Mouse (Mus musculus) lung, adult 18-20 months (tissue): ENCODE data around the gene Rassf9.

Experiments used
- DNase-seq, 2 experiments: peaks; one replicate each; pipeline ENCODE4 v3.0.0; 2022; ENCODE audit warnings: mixed read lengths in 2 of 2

Rassf9 gene

DNA sequence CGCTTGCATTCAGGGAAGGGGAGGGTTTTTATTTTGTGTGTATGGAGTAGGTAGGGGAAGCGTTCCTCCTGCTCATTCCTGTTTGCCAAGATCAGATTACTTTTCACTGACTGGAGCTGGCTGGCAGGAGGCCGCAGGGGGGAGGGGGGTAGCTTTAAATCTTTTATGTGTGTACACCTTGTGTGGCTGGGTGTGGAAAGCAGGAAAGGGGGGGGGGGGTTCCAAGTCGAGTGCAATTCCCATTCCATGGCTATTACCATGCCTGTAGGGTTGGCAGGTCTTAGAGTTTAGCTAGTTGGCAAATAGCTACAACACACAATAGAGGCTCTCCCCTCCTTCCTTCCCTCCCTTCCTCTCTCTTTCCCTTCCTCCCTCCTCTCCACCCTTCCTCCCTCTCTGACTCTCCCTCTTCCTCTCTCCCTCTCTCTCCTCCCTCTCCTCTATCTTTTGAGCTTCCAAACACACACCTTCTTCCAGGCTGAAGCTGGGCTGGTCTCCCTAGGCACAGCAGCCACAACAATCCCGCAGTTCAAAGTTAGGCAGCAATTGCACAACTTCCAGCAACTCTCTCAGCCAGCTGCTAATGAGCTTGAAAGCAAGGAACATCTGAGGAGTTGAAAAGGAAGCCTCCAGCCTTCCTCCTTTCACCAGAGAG lies at the start of gene Rassf9:
Gene Rassf9, plus strand, starts transcription at position 416 of the 655 bp plus-strand sequence.
- peak; percentile 74 to 85 for DNase-seq

DNA sequence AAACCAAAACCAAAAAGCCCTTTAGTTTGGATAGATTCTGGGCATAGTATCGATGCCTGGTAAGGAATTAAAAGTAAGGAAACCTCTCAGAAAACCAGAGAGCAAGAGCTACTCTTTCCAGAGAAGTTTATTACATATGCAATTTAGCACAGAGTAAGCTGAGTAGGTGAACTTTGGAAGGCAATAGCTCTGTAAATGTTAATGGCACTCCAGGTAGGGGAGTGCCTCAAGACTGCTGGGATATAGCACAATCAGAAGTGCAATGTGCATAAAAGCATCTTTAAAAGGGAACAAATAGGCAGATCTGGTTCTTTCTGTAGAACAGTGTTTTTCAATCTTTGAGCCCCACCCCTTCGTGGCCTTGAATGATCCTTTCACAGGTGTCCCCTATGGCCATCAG lies 42.6 kb upstream of the Rassf9 start:
- no peak for DNase-seq

DNA sequence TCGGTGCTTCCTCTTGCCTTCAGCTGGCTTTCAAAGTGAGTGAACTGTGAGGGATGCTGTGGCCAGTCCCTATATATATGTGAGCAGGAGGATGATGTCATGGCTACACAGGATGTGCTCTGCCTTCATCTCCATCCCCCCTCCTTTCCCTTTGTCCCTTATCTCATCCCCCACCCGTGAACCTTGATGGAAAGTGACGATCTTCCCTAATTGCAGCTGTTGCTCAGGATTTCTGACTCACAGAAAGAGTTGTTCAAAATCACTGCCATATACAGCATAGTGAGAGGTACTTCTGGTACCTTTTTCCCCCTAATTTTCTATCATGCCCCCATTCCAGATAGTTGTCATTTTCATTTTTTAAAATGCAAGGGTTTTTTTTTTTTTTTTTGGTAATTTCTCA lies 21.6 kb upstream of the Rassf9 start, which contains the start of gene Nts:
Gene Nts, minus strand, starts transcription at position 101 of the 400 bp plus-strand sequence.
- no peak for DNase-seq

DNA sequence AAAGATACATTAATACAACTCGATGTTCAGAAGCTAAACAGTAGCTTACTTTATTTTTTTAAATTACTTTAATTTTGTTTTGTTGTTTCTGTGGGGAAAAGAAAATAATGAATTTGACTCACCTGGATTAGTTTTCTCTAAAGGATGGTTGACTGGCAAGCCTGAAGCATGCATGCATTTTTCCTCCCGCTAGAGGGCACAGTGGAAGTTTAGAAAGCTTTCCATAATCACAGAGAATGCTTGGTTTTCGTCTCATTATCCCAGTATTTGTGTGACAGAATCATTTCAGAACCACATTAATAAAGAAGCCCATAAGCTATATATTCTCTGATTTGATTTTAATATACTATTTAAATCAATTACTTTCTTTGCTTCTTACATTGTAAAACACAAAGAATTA lies 20.2 kb upstream of the Rassf9 start:
- DNase-seq = peak in 1 of 2 experiments; percentile 20

GRCm38 (mm10) chr10:102498754-102499153 lies 13.3 kb upstream of the Rassf9 start:
- peak in 1 of 2 experiments; percentile 35 for DNase-seq

GRCm38 (mm10) chr10:102507386-102507785 lies 4.6 kb upstream of the Rassf9 start:
- DNase-seq = no peak

DNA sequence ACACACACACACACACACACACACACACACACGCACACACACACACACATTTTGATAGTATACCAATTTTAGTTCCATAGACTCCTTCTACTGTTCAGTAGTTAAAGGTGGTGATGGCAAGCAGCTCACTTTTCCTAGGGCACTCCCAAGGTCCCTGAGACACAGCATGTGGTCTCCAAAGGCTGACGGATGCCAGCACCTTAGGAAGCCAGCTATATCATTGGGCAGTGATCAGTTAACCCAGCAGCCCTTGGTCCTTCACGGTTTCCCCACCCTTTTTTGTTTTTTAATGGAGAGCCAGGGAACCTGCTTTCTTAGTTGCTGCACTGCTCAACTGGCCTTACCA lies 588 bp upstream of the Rassf9 start:
- DNase-seq = no peak

DNA sequence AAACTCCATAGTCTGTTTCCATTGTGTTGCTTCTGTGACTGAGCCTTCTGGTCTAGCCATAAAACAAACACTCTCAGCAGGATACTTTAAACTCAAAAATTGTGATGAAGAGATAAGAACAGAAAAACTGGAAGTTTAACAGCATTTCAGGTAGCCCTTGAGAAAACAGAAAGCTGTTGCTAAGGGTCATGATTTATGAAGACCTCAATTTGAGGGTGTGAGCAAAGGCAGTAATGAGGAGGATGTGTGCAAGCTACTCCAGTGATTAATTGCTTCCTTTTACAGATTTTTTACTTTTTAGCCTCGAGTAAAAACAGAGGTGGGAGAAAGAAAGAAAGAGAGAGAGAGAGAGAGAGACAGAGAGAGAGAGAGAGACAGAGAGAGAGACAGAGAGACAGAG lies 2.1 kb downstream of the Rassf9 start:
- DNase-seq = no peak

DNA sequence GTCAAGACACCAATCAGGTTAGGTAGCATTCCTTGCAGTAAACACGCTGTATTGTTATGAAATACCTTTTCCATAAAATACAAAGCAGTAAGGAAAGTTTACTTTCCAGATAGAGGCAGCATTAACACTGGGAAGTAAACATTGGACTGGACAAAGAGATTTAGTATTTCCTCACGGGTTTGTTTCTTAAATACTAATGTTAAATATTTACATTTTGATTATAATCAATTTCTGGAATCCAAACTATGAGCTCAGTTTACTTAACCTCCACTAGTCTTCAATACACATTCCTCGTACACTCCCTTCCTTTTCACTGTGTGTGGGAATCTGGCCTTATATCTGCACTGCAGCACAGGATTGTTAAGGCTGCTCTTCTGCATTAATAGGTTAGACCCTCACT lies 15.9 kb downstream of the Rassf9 start:
- DNase-seq = no peak

DNA sequence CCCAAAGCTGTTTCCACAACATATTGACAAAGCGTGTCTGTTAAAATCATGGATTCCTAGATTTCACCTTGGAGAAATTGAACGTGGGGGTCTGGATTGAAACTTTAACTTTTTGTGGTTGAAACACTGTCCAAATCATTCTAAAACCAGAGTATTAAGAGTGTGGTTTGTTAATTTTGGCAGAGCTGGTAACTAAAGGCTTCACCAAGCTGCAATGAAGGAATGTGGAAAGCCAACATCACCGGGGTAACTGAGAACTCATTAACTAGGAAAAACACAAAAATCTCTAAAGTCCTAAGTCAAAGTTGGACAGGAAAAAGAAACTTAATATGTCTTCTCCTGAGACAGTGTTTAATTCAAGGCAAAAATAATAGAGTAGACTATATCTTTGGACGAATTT lies 41.9 kb downstream of the Rassf9 start:
- no peak for DNase-seq

GRCm38 (mm10) chr10:102562488-102562887 lies 50.5 kb downstream of the Rassf9 start:
- DNase-seq = no peak

GRCm38 (mm10) chr10:102577970-102578369 lies 65.9 kb downstream of the Rassf9 start:
- no peak for DNase-seq

DNA sequence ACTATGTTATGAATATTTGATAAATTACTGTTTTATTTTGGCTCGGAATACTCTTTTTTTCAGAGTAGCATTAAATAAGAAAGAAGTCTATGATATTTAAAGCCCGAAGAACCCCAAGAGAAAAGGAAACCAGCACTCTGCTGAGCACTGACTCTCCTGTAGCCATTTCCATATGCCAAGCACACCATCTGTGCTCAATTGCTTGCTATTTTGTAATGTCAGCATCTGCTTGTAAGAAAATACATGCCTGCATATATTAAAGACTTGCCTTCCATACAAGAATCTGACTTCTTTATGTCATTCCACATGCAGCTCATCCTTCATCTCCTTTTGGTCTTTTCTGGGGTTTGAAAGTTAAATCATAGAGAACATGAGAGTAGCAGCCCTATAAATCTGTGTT lies 82.3 kb downstream of the Rassf9 start:
- no peak for DNase-seq
